Mouse (Mus musculus): ENCODE data around the gene Grik2. TPM values are rescaled to one million over a fixed set of nuclear protein-coding genes. Genes with fewer than 3 reads are reported as not detected.

Gene Grik2
- not detected for polyA plus RNA-seq (2017; shearing (Covaris generic))

DNA sequence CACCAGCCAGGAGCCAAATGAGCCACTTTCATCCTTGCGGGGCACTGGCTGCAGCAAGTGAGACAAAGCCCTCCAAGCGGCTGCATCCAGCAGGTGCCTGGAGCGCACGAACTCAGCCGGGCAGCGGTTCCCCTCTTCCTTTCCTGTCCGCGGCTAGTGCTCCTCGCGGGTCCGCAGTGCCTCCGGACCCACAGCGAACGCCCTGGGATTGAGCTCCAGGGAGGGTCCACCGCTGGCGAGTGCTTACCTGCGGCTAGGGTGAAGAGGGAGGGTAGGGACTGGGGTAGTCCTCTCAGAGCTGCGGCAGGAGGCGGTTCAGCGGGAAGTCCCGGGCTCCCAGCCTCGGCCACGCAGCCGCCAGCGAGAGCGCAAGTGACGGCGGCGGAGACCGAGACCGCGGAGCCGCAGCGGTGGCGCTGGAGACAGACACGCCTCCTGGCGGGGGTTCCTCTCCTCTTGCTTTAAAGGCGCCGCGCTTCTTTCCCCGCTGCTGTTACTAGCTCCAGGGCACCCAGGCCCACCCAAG, at the start of gene Grik2:
TSS of gene Grik2 (minus strand) at position 386 of the 526 bp plus-strand sequence.

